Mouse (Mus musculus) midbrain, embryonic 13.5 days (tissue): ENCODE measurements at regions not wholly inside any gene's neighbourhood (a gene's known extent, or its start where the extent isn't known, plus 50 kb on each side); places are given as distances from the start of the nearest gene placed in this dataset.
A peak's percentile ranks its signal among the peaks of the same experiment; 100 is the strongest.

Source experiments
- ATAC-seq: fragments of 200-750 bp; cut with Nextera tagmentation; 2 replicates; pipeline ENCODE4 v1.8.0; 2017; ENCODE audit warnings: mild to moderate bottlenecking, moderate TSS enrichment, moderate library complexity
- H3K27ac ChIP-seq: fragments of 300-500 bp; sonication (generic); 2 replicates; pipeline ENCODE4 v1.5.1; 2015; ENCODE audit warnings: inconsistent platforms, mild to moderate bottlenecking, moderate library complexity
- H3K27me3 ChIP-seq: fragments of 300-500 bp; sonication (generic); 2 replicates; pipeline ENCODE4 v1.6.1; 2015; ENCODE audit warnings: mild to moderate bottlenecking, inconsistent platforms
- H3K36me3 ChIP-seq: fragments of 300-500 bp; sonication (generic); 2 replicates; pipeline ENCODE4 v1.6.1; 2015; ENCODE audit warnings: mild to moderate bottlenecking, inconsistent platforms
- H3K4me1 ChIP-seq: fragments of 300-500 bp; sonication (generic); replicated peaks from 2 replicates; pipeline ENCODE4 v1.6.1; 2015; ENCODE audit warnings: inconsistent platforms
- H3K4me2 ChIP-seq: fragments of 300-500 bp; sonication (generic); replicated peaks from 2 replicates; pipeline ENCODE4 v1.6.1; 2015; ENCODE audit warnings: moderate library complexity, mild to moderate bottlenecking, inconsistent platforms
- H3K4me3 ChIP-seq: fragments of 300-500 bp; sonication (generic); replicated peaks from 2 replicates; pipeline ENCODE4 v1.5.1; 2015; ENCODE audit warnings: mild to moderate bottlenecking, inconsistent platforms
- H3K9ac ChIP-seq: fragments of 300-500 bp; sonication (generic); replicated peaks from 2 replicates; pipeline ENCODE4 v1.6.1; 2015; ENCODE audit warnings: mild to moderate bottlenecking, inconsistent platforms
- H3K9me3 ChIP-seq: fragments of 300-500 bp; sonication (generic); 2 replicates; pipeline ENCODE4 v1.6.1; 2016; ENCODE audit warnings: mild to moderate bottlenecking, inconsistent platforms
- WGBS: fragments of 180-500 bp; shearing (Covaris S2); methylation state at CpG from one replicate; pipeline ENCODE4 v1.1.7; 2015; 5-methylcytosine and 5-hydroxymethylcytosine counted together

- peaks cover 2% of the 10 kb centered on the region; the same call in 1 of the 2 replicates for H3K27me3 ChIP-seq
- no peaks in the 10 kb centered on the region for H3K36me3 ChIP-seq
These were observed 59.7 kb downstream of the H2al1j start for GRCm38 (mm10) chrX:11387200-11387940.

GRCm38 (mm10) chrX:11388860-11389259 lies 61.2 kb downstream of the H2al1j start:
- 68% methylated on average over 9 of the region's 9 CpGs for WGBS
- Histone ChIP-seq H3K4me1 (no peaks in the 10 kb centered on the region), H3K4me3 (no peak overlapping the region), H3K9ac (no peak overlapping the region), H3K4me2 (no peak overlapping the region), H3K9me3 (no peaks in the 10 kb centered on the region), H3K27ac (no peak overlapping the region), H3K36me3 (no peaks in the 10 kb centered on the region), H3K27me3 (peaks cover 2% of the 10 kb centered on the region; the same call in 1 of the 2 replicates)
- no peak for ATAC-seq

More at GRCm38 (mm10) chrX:11387200-11387940, 59.7 kb downstream of the H2al1j start:
- Histone ChIP-seq H3K4me2 (no peak overlapping the region), H3K27ac (no peak overlapping the region), H3K4me1 (no peaks in the 10 kb centered on the region), H3K4me3 (no peak overlapping the region), H3K9ac (no peak overlapping the region), H3K9me3 (no peaks in the 10 kb centered on the region)
- ATAC-seq = no peak
- 79% methylated on average over 9 of the region's 9 CpGs for WGBS

- Histone ChIP-seq H3K4me2 (no peak overlapping the region), H3K27ac (no peak overlapping the region), H3K9ac (no peak overlapping the region), H3K27me3 (no peaks in the 10 kb centered on the region), H3K4me3 (no peak overlapping the region), H3K36me3 (no peaks in the 10 kb centered on the region), H3K9me3 (no peaks in the 10 kb centered on the region), H3K4me1 (no peaks in the 10 kb centered on the region)
- WGBS = 82% methylated on average over 3 of the region's 3 CpGs
- no peak for ATAC-seq
These were observed 72.8 kb downstream of the H2al1j start for GRCm38 (mm10) chrX:11400406-11400805.

- no peak overlapping the region for H3K4me3 ChIP-seq
These were observed 76.7 kb downstream of the H2al1j start for GRCm38 (mm10) chrX:11404369-11404768.

GRCm38 (mm10) chrX:11412316-11412826 lies 84.7 kb downstream of the H2al1j start:
- H3K9me3 ChIP-seq = no peaks in the 10 kb centered on the region
- no peak overlapping the region for H3K4me3 ChIP-seq
- no peak overlapping the region for H3K4me2 ChIP-seq
- 78% methylated on average over 5 of the region's 5 CpGs for WGBS
- H3K9ac ChIP-seq = no peak overlapping the region
- H3K27me3 ChIP-seq = no peaks in the 10 kb centered on the region
- no peak for ATAC-seq
- H3K4me1 ChIP-seq = peaks cover 5% of the 10 kb centered on the region; the same call in 1 of the 2 replicates
- no peaks in the 10 kb centered on the region for H3K36me3 ChIP-seq
- no peak overlapping the region for H3K27ac ChIP-seq

More at GRCm38 (mm10) chrX:11404369-11404768, 76.7 kb downstream of the H2al1j start:
- Histone ChIP-seq H3K9ac (no peak overlapping the region), H3K4me1 (no peaks in the 10 kb centered on the region), H3K9me3 (no peaks in the 10 kb centered on the region), H3K36me3 (no peaks in the 10 kb centered on the region), H3K27me3 (no peaks in the 10 kb centered on the region), H3K4me2 (no peak overlapping the region), H3K27ac (no peak overlapping the region)
- ATAC-seq = no peak
- 54% methylated on average over 4 of the region's 4 CpGs for WGBS

GRCm38 (mm10) chrX:11415662-11416061 lies 88.0 kb downstream of the H2al1j start:
- no peak for ATAC-seq
- no peak overlapping the region for H3K4me2 ChIP-seq
- no peak overlapping the region for H3K9ac ChIP-seq
- no peak overlapping the region for H3K4me3 ChIP-seq
- no peaks in the 10 kb centered on the region for H3K9me3 ChIP-seq
- WGBS = 40% methylated on average over 3 of the region's 4 CpGs
- H3K27ac ChIP-seq = no peak overlapping the region; the same call in 1 of the 2 replicates
- H3K27me3 ChIP-seq = no peaks in the 10 kb centered on the region; the same call in 1 of the 2 replicates
- peaks cover 10% of the 10 kb centered on the region; the same call in 1 of the 2 replicates for H3K4me1 ChIP-seq
- no peaks in the 10 kb centered on the region for H3K36me3 ChIP-seq

- H3K27me3 ChIP-seq = peaks cover 6% of the 10 kb centered on the region; the same call in 1 of the 2 replicates
- H3K4me1 ChIP-seq = peaks cover 14% of the 10 kb centered on the region; the same call in 1 of the 2 replicates
- no peaks in the 10 kb centered on the region for H3K9me3 ChIP-seq
- no peak for ATAC-seq
- H3K36me3 ChIP-seq = no peaks in the 10 kb centered on the region
- H3K4me3 ChIP-seq = no peak overlapping the region
- WGBS = 87% methylated on average over 3 of the region's 3 CpGs
- no peak overlapping the region for H3K27ac ChIP-seq
- no peak overlapping the region for H3K4me2 ChIP-seq
- no peak overlapping the region for H3K9ac ChIP-seq
These were observed 88.9 kb downstream of the H2al1j start for GRCm38 (mm10) chrX:11416510-11416909.

GRCm38 (mm10) chrX:11417861-11418260 lies 90.2 kb downstream of the H2al1j start:
- WGBS = 56% methylated on average over 4 of the region's 4 CpGs
- H3K27ac ChIP-seq = no peak overlapping the region
- H3K4me2 ChIP-seq = no peak overlapping the region
- peaks cover 12% of the 10 kb centered on the region; the same call in 1 of the 2 replicates for H3K27me3 ChIP-seq
- no peaks in the 10 kb centered on the region for H3K36me3 ChIP-seq
- no peak overlapping the region for H3K9ac ChIP-seq
- H3K4me3 ChIP-seq = no peak overlapping the region
- no peak for ATAC-seq
- no peaks in the 10 kb centered on the region for H3K9me3 ChIP-seq
- H3K4me1 ChIP-seq = peaks cover 14% of the 10 kb centered on the region; the same call in 1 of the 2 replicates

- WGBS = 90% methylated on average over 10 of the region's 10 CpGs
- peaks cover 12% of the 10 kb centered on the region; the same call in 1 of the 2 replicates for H3K27me3 ChIP-seq
- H3K4me2 ChIP-seq = no peak overlapping the region
- no peak overlapping the region for H3K27ac ChIP-seq
- no peak for ATAC-seq
- no peak overlapping the region for H3K9ac ChIP-seq
- no peak overlapping the region for H3K4me3 ChIP-seq
- no peaks in the 10 kb centered on the region for H3K36me3 ChIP-seq
- peaks cover 14% of the 10 kb centered on the region; the same call in 1 of the 2 replicates for H3K4me1 ChIP-seq
- no peaks in the 10 kb centered on the region for H3K9me3 ChIP-seq
These were observed 90.6 kb downstream of the H2al1j start for GRCm38 (mm10) chrX:11418261-11418660.

GRCm38 (mm10) chrX:11419162-11419631 lies 91.6 kb downstream of the H2al1j start:
- ATAC-seq = no peak
- no peak overlapping the region for H3K9ac ChIP-seq
- H3K9me3 ChIP-seq = no peaks in the 10 kb centered on the region
- H3K27me3 ChIP-seq = peaks cover 12% of the 10 kb centered on the region; the same call in 1 of the 2 replicates
- H3K4me1 ChIP-seq = peaks cover 14% of the 10 kb centered on the region; the same call in 1 of the 2 replicates
- 58% methylated on average over 5 of the region's 5 CpGs for WGBS
- no peak overlapping the region for H3K27ac ChIP-seq
- no peak overlapping the region for H3K4me3 ChIP-seq
- H3K4me2 ChIP-seq = no peak overlapping the region
- H3K36me3 ChIP-seq = no peaks in the 10 kb centered on the region

- ATAC-seq = 0 out of 2 replicates have a peak, but pooled peaks have one; percentile 27
- H3K4me2 ChIP-seq = no peak overlapping the region
- H3K9ac ChIP-seq = 0 out of 2 replicates have a peak overlapping the region, but pooled peaks have one; percentile 2
- no peaks in the 10 kb centered on the region for H3K9me3 ChIP-seq
- peaks cover 44% of the 10 kb centered on the region for H3K4me1 ChIP-seq
- H3K36me3 ChIP-seq = no peaks in the 10 kb centered on the region
- H3K4me3 ChIP-seq = no peak overlapping the region
- WGBS = 58% methylated on average over 12 of the region's 12 CpGs
- peaks cover 32% of the 10 kb centered on the region; the same call in 1 of the 2 replicates for H3K27me3 ChIP-seq
- peak overlapping the region; percentile 39 for H3K27ac ChIP-seq
These were observed 104.9 kb downstream of the H2al1j start for GRCm38 (mm10) chrX:11432403-11433004.

- no peaks in the 10 kb centered on the region for H3K9me3 ChIP-seq
- H3K9ac ChIP-seq = no peak overlapping the region
- peak overlapping the region; percentile 30; the same call in 1 of the 2 replicates for H3K27ac ChIP-seq
- WGBS = 24% methylated on average over 6 of the region's 6 CpGs
- H3K4me1 ChIP-seq = peaks cover 46% of the 10 kb centered on the region
- no peak overlapping the region for H3K4me2 ChIP-seq
- H3K36me3 ChIP-seq = no peaks in the 10 kb centered on the region
- H3K27me3 ChIP-seq = peaks cover 32% of the 10 kb centered on the region; the same call in 1 of the 2 replicates
- H3K4me3 ChIP-seq = no peak overlapping the region
- ATAC-seq = 0 out of 2 replicates have a peak, but pooled peaks have one; percentile 16
These were observed 107.7 kb downstream of the H2al1j start for GRCm38 (mm10) chrX:11435338-11435737.
